In the genomic region with DNA sequence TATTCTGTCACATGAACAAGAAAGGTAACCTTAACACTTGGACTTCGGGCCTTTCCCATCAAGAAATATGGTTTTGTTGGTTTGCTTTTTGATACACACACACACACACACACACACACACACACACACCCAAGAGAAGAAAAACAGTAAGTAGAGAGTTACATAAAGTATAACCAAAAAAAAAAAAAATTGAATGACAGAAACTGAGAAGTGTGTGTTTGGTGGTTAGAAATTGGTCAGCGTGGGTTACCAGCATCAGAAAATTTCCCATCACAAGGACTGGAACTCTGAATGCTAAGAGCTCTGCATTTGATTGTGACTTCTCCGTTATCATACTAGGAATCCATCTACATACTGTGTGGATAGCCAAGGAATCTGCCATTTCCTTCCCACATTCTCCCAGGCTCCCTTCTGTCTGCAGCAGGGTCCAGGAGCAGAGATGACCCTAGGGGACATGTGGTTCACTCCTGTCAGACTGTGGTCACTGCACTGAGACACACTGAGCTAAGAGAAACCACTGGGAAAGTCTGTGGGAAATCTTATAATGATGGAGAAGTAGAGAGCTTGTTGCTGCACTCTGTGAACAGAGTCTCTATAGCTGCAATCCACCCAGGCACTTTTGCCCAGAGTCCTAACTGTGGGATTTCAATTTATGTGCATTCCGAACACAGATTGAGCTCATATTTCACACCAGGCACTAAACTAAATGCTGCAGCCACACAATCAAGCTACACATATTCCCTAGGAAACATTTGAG, we compare ENCODE assay signal across 17 mouse cellular contexts.
DNase-seq lines count a peak whose midpoint lies in the region; ATAC-seq and TF ChIP-seq lines count a peak whose summit lies in the region.
"Had no signal": no experiment of that assay in that cellular context is flagged by ENCODE, and none has a peak within 500 bp of the region (broad histone marks: within the 10 kb centered on the region; RNA-seq: fewer than 3 reads in every experiment).

No protein-coding gene starts in this region.

- no peaks in the 10 kb centered on the region for H3K79me2 ChIP-seq in C2C12 (ENCODE audit: control insufficient read depth, insufficient read depth)

- DNase-seq in intestine, embryonic 14.5 days (ENCODE audit: low spot score) = no peak
- peak; percentile 71 for DNase-seq in embryonic facial prominence, embryonic 14.5 days (ENCODE audit: low spot score)
- DNase-seq in gastrocnemius, adult 8-10 months (ENCODE audit: low spot score in 2 of 2) = no peak
- no peak for DNase-seq in adrenal gland, postnatal 25 days
- DNase-seq: cerebellum, postnatal 36 days; gastrocnemius, postnatal 25 days; layer of hippocampus, adult 9-11 months; liver, embryonic 13.5 days; right cerebral cortex, postnatal 14 days had no signal

- no peak overlapping the region for H3K9ac ChIP-seq in intestine, embryonic 14.5 days (ENCODE audit: low read length)
- no peak overlapping the region for H3K9ac ChIP-seq in intestine, postnatal 0 days (ENCODE audit: low read depth, low read length)
- H3K9ac ChIP-seq in embryonic facial prominence, embryonic 14.5 days (ENCODE audit: low read depth, low read length) = no peak overlapping the region
- H3K9ac ChIP-seq in limb, embryonic 12.5 days (replicated peaks) = no peak overlapping the region
- H3K9ac ChIP-seq: forebrain, embryonic 13.5 days; liver, embryonic 13.5 days; neural tube, embryonic 13.5 days had no signal

- TF ChIP-seq CTCF in intestine, postnatal 0 days (IDR thresholded peaks at IDR 0.05; ENCODE audit: low read depth) = no peak
- no peak for TF ChIP-seq CTCF in C2C12 (IDR thresholded peaks at IDR 0.05; ENCODE audit: control insufficient read depth, insufficient read depth, insufficient read length)

- no peaks in the 10 kb centered on the region for H3K9me3 ChIP-seq in intestine, embryonic 14.5 days (ENCODE audit: control insufficient read depth, low read length)
- H3K9me3 ChIP-seq in intestine, postnatal 0 days (ENCODE audit: control insufficient read depth) = no peaks in the 10 kb centered on the region
- H3K9me3 ChIP-seq in embryonic facial prominence, embryonic 14.5 days (ENCODE audit: control insufficient read depth, low read length) = no peaks in the 10 kb centered on the region
- no peaks in the 10 kb centered on the region for H3K9me3 ChIP-seq in limb, embryonic 12.5 days
- H3K9me3 ChIP-seq: forebrain, embryonic 13.5 days; liver, embryonic 13.5 days; neural tube, embryonic 13.5 days had no signal

- 72% methylated on average over 4 of the region's 4 CpGs for WGBS in intestine, embryonic 14.5 days
- WGBS in intestine, postnatal 0 days = 79% methylated on average over 4 of the region's 4 CpGs
- 63% methylated on average over 4 of the region's 4 CpGs for WGBS in embryonic facial prominence, embryonic 14.5 days
- WGBS in limb, embryonic 12.5 days = 64% methylated on average over 4 of the region's 4 CpGs

- no peak overlapping the region for H3K4me3 ChIP-seq in intestine, embryonic 14.5 days (ENCODE audit: low read depth, low read length)
- no peak overlapping the region for H3K4me3 ChIP-seq in intestine, postnatal 0 days (ENCODE audit: low read depth, low read length)
- H3K4me3 ChIP-seq in C2C12 (ENCODE audit: insufficient read depth, poor library complexity, severe bottlenecking) = no peak overlapping the region
- H3K4me3 ChIP-seq in embryonic facial prominence, embryonic 14.5 days (ENCODE audit: low read depth, low read length) = no peak overlapping the region
- H3K4me3 ChIP-seq in limb, embryonic 12.5 days (replicated peaks) = no peak overlapping the region
- H3K4me3 ChIP-seq: forebrain, embryonic 13.5 days; liver, embryonic 13.5 days; neural tube, embryonic 13.5 days had no signal

- no peaks in the 10 kb centered on the region for H3K79me3 ChIP-seq in C2C12 (ENCODE audit: low read depth)

- peak overlapping the region; percentile 43; the same call in 1 of the 2 replicates for H3K27ac ChIP-seq in intestine, embryonic 14.5 days (ENCODE audit: low read depth)
- H3K27ac ChIP-seq in intestine, postnatal 0 days (ENCODE audit: low read depth, low read length) = no peak overlapping the region
- peak overlapping the region; percentile 39; the same call in 1 of the 2 replicates for H3K27ac ChIP-seq in embryonic facial prominence, embryonic 14.5 days (replicated peaks; ENCODE audit: low read depth, low read length)
- H3K27ac ChIP-seq in limb, embryonic 12.5 days = peak overlapping the region; percentile 87
- H3K27ac ChIP-seq: forebrain, embryonic 13.5 days; hindbrain, postnatal 0 days; liver, embryonic 13.5 days; macrophage; neural tube, embryonic 13.5 days had no signal

- H3K4me2 ChIP-seq in intestine, embryonic 14.5 days (ENCODE audit: low read length) = no peak overlapping the region
- no peak overlapping the region for H3K4me2 ChIP-seq in intestine, postnatal 0 days (replicated peaks; ENCODE audit: low read depth)
- no peak overlapping the region for H3K4me2 ChIP-seq in embryonic facial prominence, embryonic 14.5 days (ENCODE audit: low read depth, low read length)
- H3K4me2 ChIP-seq in limb, embryonic 12.5 days = peak overlapping the region; percentile 30
- H3K4me2 ChIP-seq: forebrain, embryonic 13.5 days; liver, embryonic 13.5 days; midbrain, embryonic 11.5 days; neural tube, embryonic 13.5 days had no signal

- ATAC-seq in intestine, embryonic 14.5 days (replicated peaks; ENCODE audit: low FRiP score, low TSS enrichment, low read depth) = no peak
- no peak for ATAC-seq in intestine, postnatal 0 days
- peak; percentile 84 for ATAC-seq in embryonic facial prominence, embryonic 14.5 days (ENCODE audit: low read depth)
- ATAC-seq in limb, embryonic 12.5 days (ENCODE audit: insufficient number of reproducible peaks, insufficient read depth, low FRiP score, low TSS enrichment, low read depth) = 0 out of 2 replicates have a peak, but pooled peaks have one; percentile 47
- ATAC-seq: forebrain, embryonic 13.5 days; hindbrain, postnatal 0 days had no signal

- no peaks in the 10 kb centered on the region for H3K27me3 ChIP-seq in intestine, embryonic 14.5 days (replicated peaks; ENCODE audit: control insufficient read depth, insufficient read depth, low read length)
- H3K27me3 ChIP-seq in intestine, postnatal 0 days (replicated peaks; ENCODE audit: control insufficient read depth, insufficient read depth, low read length) = no peaks in the 10 kb centered on the region
- H3K27me3 ChIP-seq in C2C12 (ENCODE audit: control insufficient read depth, insufficient read depth, insufficient read length) = no peaks in the 10 kb centered on the region
- H3K27me3 ChIP-seq in embryonic facial prominence, embryonic 14.5 days (replicated peaks; ENCODE audit: control insufficient read depth, insufficient read depth, low read length) = no peaks in the 10 kb centered on the region
- no peaks in the 10 kb centered on the region for H3K27me3 ChIP-seq in limb, embryonic 12.5 days
- H3K27me3 ChIP-seq: forebrain, embryonic 13.5 days; liver, embryonic 13.5 days; neural tube, embryonic 13.5 days had no signal

- no peaks in the 10 kb centered on the region for H3K36me3 ChIP-seq in intestine, embryonic 14.5 days (ENCODE audit: control insufficient read depth, insufficient read depth, low read length)
- H3K36me3 ChIP-seq in intestine, postnatal 0 days (ENCODE audit: control insufficient read depth, insufficient read depth) = no peaks in the 10 kb centered on the region
- no peaks in the 10 kb centered on the region for H3K36me3 ChIP-seq in C2C12 (ENCODE audit: control insufficient read depth, insufficient read depth)
- no peaks in the 10 kb centered on the region for H3K36me3 ChIP-seq in embryonic facial prominence, embryonic 14.5 days (ENCODE audit: control insufficient read depth, insufficient read depth, low read length)
- no peaks in the 10 kb centered on the region for H3K36me3 ChIP-seq in limb, embryonic 12.5 days
- H3K36me3 ChIP-seq: liver, embryonic 13.5 days; neural tube, embryonic 13.5 days had no signal

- H3K4me1 ChIP-seq in intestine, embryonic 14.5 days (replicated peaks; ENCODE audit: control insufficient read depth, insufficient read depth, low read length) = no peaks in the 10 kb centered on the region; the same call in 1 of the 2 replicates
- H3K4me1 ChIP-seq in intestine, postnatal 0 days (replicated peaks; ENCODE audit: control insufficient read depth, insufficient read depth, low read length) = no peaks in the 10 kb centered on the region
- peaks cover 16% of the 10 kb centered on the region for H3K4me1 ChIP-seq in embryonic facial prominence, embryonic 14.5 days (ENCODE audit: control insufficient read depth, insufficient read depth, low read length)
- peaks cover 35% of the 10 kb centered on the region for H3K4me1 ChIP-seq in limb, embryonic 12.5 days (replicated peaks)
- H3K4me1 ChIP-seq: forebrain, embryonic 13.5 days; liver, embryonic 13.5 days; neural tube, embryonic 13.5 days had no signal

- no peak overlapping the region for H3ac ChIP-seq in C2C12 (ENCODE audit: control insufficient read depth, insufficient read length, low read depth)

TF ChIP-seq in C2C12, 6 proteins besides CTCF, POLR2A, EP300 and RAD21:
- TF ChIP-seq MYOD1 (IDR thresholded peaks at IDR 0.05; ENCODE audit: control insufficient read depth, insufficient read length, low read depth) = peak; percentile 7
- no peak for TF ChIP-seq MAX (IDR thresholded peaks at IDR 0.05)

Comparison
In these comparisons a context has a peak if more than half of its experiments do, and no peak if none do; other contexts are left out.
1. ATAC-seq: peak in embryonic facial prominence, embryonic 14.5 days (single experiment) and limb, embryonic 12.5 days (single experiment); none in intestine, embryonic 14.5 days (single experiment) and intestine, postnatal 0 days (single experiment).